Mouse (Mus musculus) mouse trophoblast stem cell (cell line): ENCODE measurements around the gene Adh4.
"Not testable (repeated sequence)": the region's sequence is repeated elsewhere in the genome, so short reads cannot be mapped to it uniquely, and the experiment has no call there.

ENCODE experiments used
- in situ Hi-C, 2 experiments: fragments of 300-500 bp; cut with MseI, MboI; formaldehyde crosslinking; loops; 2 replicates in 1 of 2; 3 replicates in 1 of 2; pipeline ENCODE4 v1.15.1; 2025

The Adh4 gene

GRCm38 (mm10) chr3:138442612-138443464, 27.6 kb downstream of the Adh4 start, which contains the start of gene Adh5:
Gene Adh5 (plus strand): TSS chr3:138443093.
- in situ Hi-C loops, result no loop called here

- in situ Hi-C loops, result no loop called here
These were observed 28.2 kb downstream of the Adh4 start for GRCm38 (mm10) chr3:138443465-138443771.

GRCm38 (mm10) chr3:138448077-138448860, 33.0 kb downstream of the Adh4 start:
- in situ Hi-C loops, result no loop called here

- in situ Hi-C loops, result no loop called here
These were observed 36.9 kb downstream of the Adh4 start for GRCm38 (mm10) chr3:138452169-138452568.

GRCm38 (mm10) chr3:138454234-138454633, 39.0 kb downstream of the Adh4 start:
- in situ Hi-C loops, result no loop called here

- in situ Hi-C loops, result no loop called here
These were observed 39.6 kb downstream of the Adh4 start for GRCm38 (mm10) chr3:138454711-138455435.

- in situ Hi-C loops, result no loop called here
These were observed 43.2 kb downstream of the Adh4 start for GRCm38 (mm10) chr3:138458441-138458840.

GRCm38 (mm10) chr3:138460260-138460659, 45.0 kb downstream of the Adh4 start:
- in situ Hi-C loops, result no loop called here

- in situ Hi-C loops, result no loop called here
These were observed 46.6 kb downstream of the Adh4 start for GRCm38 (mm10) chr3:138461832-138462231.

GRCm38 (mm10) chr3:138463137-138463536, 47.9 kb downstream of the Adh4 start:
- in situ Hi-C loops, result no loop called here

- in situ Hi-C loops, result no loop called here
These were observed 48.5 kb downstream of the Adh4 start for GRCm38 (mm10) chr3:138463807-138464206.

- in situ Hi-C loops, result no loop called here
These were observed 49.4 kb downstream of the Adh4 start for GRCm38 (mm10) chr3:138464573-138465147.

- in situ Hi-C loops, result not testable (repeated sequence)
These were observed 51.4 kb downstream of the Adh4 start for GRCm38 (mm10) chr3:138466656-138467055.

- in situ Hi-C loops, result no loop called here
These were observed 55.8 kb downstream of the Adh4 start for GRCm38 (mm10) chr3:138471066-138471465.

GRCm38 (mm10) chr3:138479489-138479888, 64.2 kb downstream of the Adh4 start:
- in situ Hi-C loops, result no loop called here
